Mouse (Mus musculus): Measurements from ENCODE around the gene Vps26c. TPM values are rescaled to one million over a fixed set of nuclear protein-coding genes. Genes with fewer than 3 reads are reported as not detected.

Gene Vps26c
- polyA plus RNA-seq, 1 experiment from 2014 or later: 66.0 TPM

GRCm38 (mm10) chr16:94540140-94540539 is 13.5 kb upstream of the Vps26c start:
- WGBS: 98% methylated on average over 9 of the region's 9 CpGs

DNA sequence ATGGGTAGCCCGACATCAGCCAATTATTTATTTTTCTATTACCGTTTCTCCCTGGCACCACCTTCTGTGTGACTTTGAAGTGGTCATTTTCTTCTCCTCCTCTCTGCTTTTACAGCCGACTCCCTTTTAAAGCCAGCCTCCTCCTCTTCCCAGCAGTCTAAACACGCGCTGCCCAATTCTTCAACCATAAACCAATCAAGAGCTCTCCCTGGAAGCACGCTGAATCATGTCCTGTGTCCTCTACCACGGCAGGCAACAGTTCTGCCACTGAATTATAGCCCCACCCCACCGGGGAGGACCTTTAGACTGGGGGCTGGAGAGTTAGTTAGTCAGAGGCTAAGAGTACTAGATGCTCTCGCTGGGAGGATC is 10.5 kb upstream of the Vps26c start:
- no peak for ATAC-seq
- Histone ChIP-seq H3K4me3 (no peak overlapping the region), H3K4me2 (no peak overlapping the region), H3K4me1 (no peaks in the 10 kb centered on the region), H3K27ac (no peak overlapping the region), H3K36me3 (ENCODE audit: poor library complexity, severe bottlenecking) (no peaks in the 10 kb centered on the region), H3K9me3 (replicated peaks) (no peaks in the 10 kb centered on the region), H3K9ac (no peak overlapping the region), H3K27me3 (no peaks in the 10 kb centered on the region)
- WGBS: 73% methylated on average over 9 of the region's 9 CpGs

More at GRCm38 (mm10) chr16:94540140-94540539, 13.5 kb upstream of the Vps26c start:
- H3K4me1 ChIP-seq: no peaks in the 10 kb centered on the region
- no peak overlapping the region for H3K4me2 ChIP-seq
- H3K27ac ChIP-seq: no peak overlapping the region
- H3K9ac ChIP-seq: no peak overlapping the region
- H3K27me3 ChIP-seq: no peaks in the 10 kb centered on the region
- ATAC-seq: no peak
- no peak overlapping the region for H3K4me3 ChIP-seq
- no peaks in the 10 kb centered on the region for H3K36me3 ChIP-seq (ENCODE audit: poor library complexity, severe bottlenecking)
- H3K9me3 ChIP-seq (replicated peaks): no peaks in the 10 kb centered on the region

DNA sequence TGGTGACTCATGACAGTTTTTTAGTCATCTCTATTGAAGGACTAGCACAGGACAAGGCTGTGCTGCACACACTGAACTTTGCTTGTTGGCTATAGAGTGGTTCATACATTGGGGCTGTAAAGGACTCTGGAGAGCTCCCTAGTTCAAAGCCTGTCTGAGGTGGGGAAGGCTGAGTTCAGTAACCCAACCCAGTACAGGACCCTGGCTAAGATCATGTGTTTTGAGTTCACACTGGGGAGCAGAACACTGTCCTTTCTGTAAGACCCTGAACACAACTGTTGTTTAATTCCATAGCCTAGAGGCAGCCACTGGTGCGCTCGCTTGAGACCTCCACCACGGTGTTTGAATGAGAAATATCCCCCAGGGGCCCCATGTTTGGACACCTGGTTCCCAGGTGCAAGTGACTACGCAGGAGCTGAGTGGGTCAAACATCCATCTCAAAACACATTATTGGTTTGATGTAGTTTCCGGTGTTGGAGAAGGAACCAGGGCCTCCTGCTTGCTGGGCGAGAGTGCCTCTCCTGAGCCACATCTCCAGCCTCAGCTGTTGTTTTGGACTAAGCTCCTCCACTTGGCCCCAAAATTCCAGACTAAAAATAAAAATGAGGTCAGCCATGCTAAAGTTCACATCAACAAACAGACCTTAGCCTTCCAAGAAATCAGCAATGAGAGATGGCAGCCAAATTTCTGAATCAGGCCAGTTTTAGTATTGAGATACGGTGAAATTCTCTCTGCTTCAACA is 10.0 kb upstream of the Vps26c start:
- no peaks in the 10 kb centered on the region for H3K27me3 ChIP-seq

GRCm38 (mm10) chr16:94535716-94536115 is 9.1 kb upstream of the Vps26c start:
- no peak for ATAC-seq
- WGBS: 92% methylated on average over 5 of the region's 5 CpGs
- H3K4me2 ChIP-seq: no peak overlapping the region

More for the DNA sequence above, 10.0 kb upstream of the Vps26c start:
- no peaks in the 10 kb centered on the region for H3K4me1 ChIP-seq
- no peak overlapping the region for H3K4me2 ChIP-seq
- H3K36me3 ChIP-seq (ENCODE audit: poor library complexity, severe bottlenecking): no peaks in the 10 kb centered on the region
- no peak for ATAC-seq
- H3K9ac ChIP-seq: no peak overlapping the region
- H3K9me3 ChIP-seq (replicated peaks): no peaks in the 10 kb centered on the region
- 89% methylated on average over 7 of the region's 7 CpGs for WGBS
- H3K27ac ChIP-seq: no peak overlapping the region
- H3K4me3 ChIP-seq: no peak overlapping the region

DNA sequence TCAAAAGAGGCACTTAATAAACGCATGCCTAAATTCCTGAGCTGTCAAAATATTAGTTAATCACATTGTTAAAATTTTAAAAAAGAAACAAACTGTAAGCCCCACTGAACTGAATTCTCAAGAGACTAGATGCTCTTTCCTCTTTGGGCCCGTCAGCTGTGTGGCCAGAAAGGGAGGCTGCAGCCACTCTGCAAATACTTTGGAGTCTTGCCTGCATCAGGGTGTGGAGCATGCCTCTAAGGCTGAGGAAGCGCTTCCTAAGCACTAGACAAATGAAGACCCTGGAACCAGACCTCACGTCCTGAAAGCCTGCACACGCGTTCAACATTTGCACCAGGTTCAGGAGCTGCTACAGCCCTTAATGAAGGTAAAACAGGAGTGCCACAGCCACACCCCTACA is 7.0 kb upstream of the Vps26c start:
- WGBS: 82% methylated on average over 6 of the region's 6 CpGs
- Histone ChIP-seq H3K9me3 (replicated peaks) (no peaks in the 10 kb centered on the region), H3K27ac (no peak overlapping the region), H3K36me3 (ENCODE audit: poor library complexity, severe bottlenecking) (no peaks in the 10 kb centered on the region), H3K27me3 (no peaks in the 10 kb centered on the region), H3K4me2 (no peak overlapping the region), H3K4me1 (no peaks in the 10 kb centered on the region), H3K4me3 (no peak overlapping the region), H3K9ac (no peak overlapping the region)
- no peak for ATAC-seq

More at GRCm38 (mm10) chr16:94535716-94536115, 9.1 kb upstream of the Vps26c start:
- Histone ChIP-seq H3K4me3 (no peak overlapping the region), H3K27ac (no peak overlapping the region), H3K27me3 (no peaks in the 10 kb centered on the region), H3K4me1 (no peaks in the 10 kb centered on the region), H3K9ac (no peak overlapping the region), H3K9me3 (replicated peaks) (no peaks in the 10 kb centered on the region), H3K36me3 (ENCODE audit: poor library complexity, severe bottlenecking) (no peaks in the 10 kb centered on the region)

- peaks cover 9% of the 10 kb centered on the region for H3K4me1 ChIP-seq
- 86% methylated on average over 4 of the region's 4 CpGs for WGBS
- no peak overlapping the region for H3K4me2 ChIP-seq
- no peaks in the 10 kb centered on the region for H3K27me3 ChIP-seq
- H3K27ac ChIP-seq: no peak overlapping the region
- no peak overlapping the region for H3K4me3 ChIP-seq
- H3K9me3 ChIP-seq (replicated peaks): no peaks in the 10 kb centered on the region
- no peaks in the 10 kb centered on the region for H3K36me3 ChIP-seq (ENCODE audit: poor library complexity, severe bottlenecking)
- ATAC-seq: no peak
- H3K9ac ChIP-seq: no peak overlapping the region
These were observed 4.6 kb upstream of the Vps26c start for GRCm38 (mm10) chr16:94531268-94531667.

GRCm38 (mm10) chr16:94527546-94527945 is 916 bp upstream of the Vps26c start:
- Histone ChIP-seq H3K9me3 (replicated peaks) (no peaks in the 10 kb centered on the region), H3K4me3 (peak overlapping the region; percentile 87), H3K27me3 (no peaks in the 10 kb centered on the region), H3K4me1 (peaks cover 25% of the 10 kb centered on the region), H3K9ac (peak overlapping the region; percentile 88), H3K27ac (0 out of 2 replicates have a peak overlapping the region, but pooled peaks have one; percentile 95), H3K4me2 (peak overlapping the region; percentile 77), H3K36me3 (ENCODE audit: poor library complexity, severe bottlenecking) (no peaks in the 10 kb centered on the region)
- ATAC-seq: no peak
- 71% methylated on average over 3 of the region's 3 CpGs for WGBS

- WGBS: 6% methylated on average over 13 of the region's 13 CpGs
- Histone ChIP-seq H3K27me3 (no peaks in the 10 kb centered on the region), H3K9ac (peak overlapping the region; percentile 88), H3K36me3 (ENCODE audit: poor library complexity, severe bottlenecking) (no peaks in the 10 kb centered on the region), H3K4me3 (peak overlapping the region; percentile 87), H3K27ac (peak overlapping the region; percentile 95), H3K9me3 (replicated peaks) (no peaks in the 10 kb centered on the region), H3K4me2 (peak overlapping the region; percentile 77), H3K4me1 (peaks cover 25% of the 10 kb centered on the region)
- no peak for ATAC-seq
These were observed 513 bp upstream of the Vps26c start for GRCm38 (mm10) chr16:94527152-94527534.

DNA sequence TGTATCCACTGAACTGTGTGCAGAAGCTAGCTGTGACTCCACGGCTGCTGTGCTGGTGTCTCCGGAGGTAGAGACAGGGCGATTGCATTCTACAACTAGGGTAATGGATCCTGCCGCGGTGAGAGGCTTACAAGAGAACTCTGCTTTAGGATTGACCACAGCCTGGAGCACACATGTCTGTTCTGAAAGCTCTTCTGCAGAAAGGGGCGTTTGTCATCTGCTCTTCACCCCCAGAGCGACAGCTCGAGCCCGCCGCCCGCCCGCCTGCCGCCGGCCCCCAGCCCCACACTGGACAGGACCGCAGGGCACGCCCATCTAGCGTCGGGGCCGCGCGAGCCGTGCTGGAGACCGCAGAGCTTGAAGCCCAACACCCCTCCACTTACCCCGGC is 681 bp downstream of the Vps26c start:
- Histone ChIP-seq H3K27me3 (no peaks in the 10 kb centered on the region), H3K9ac (peak overlapping the region; percentile 88), H3K27ac (peak overlapping the region; percentile 95), H3K4me3 (peak overlapping the region; percentile 87), H3K36me3 (ENCODE audit: poor library complexity, severe bottlenecking) (no peaks in the 10 kb centered on the region), H3K9me3 (replicated peaks) (no peaks in the 10 kb centered on the region), H3K4me1 (peaks cover 25% of the 10 kb centered on the region), H3K4me2 (peak overlapping the region; percentile 77)
- peak; percentile 74 for ATAC-seq
- WGBS: 0% methylated on average over 24 of the region's 24 CpGs

DNA sequence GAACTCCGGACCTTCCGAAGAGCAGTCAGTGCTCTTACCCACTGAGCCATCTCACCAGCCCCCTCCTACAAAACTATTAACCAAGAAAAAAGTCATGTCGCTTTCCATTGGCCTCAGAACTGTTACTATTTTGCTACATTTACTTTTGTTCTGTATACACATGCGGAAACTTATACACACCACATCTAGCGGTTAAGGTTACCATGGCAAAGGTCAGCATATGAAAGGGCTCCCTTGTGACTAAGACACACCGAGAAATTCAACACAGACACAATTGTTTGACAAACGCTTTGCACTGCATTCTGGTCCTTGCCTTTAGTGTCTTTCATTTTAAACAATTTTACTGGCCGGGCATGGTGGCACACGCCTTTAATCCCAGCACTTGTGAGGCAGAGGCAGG is 1.9 kb downstream of the Vps26c start:
- H3K9ac ChIP-seq: peak overlapping the region; percentile 88; the same call in 1 of the 2 replicates
- 85% methylated on average over 9 of the region's 9 CpGs for WGBS
- no peaks in the 10 kb centered on the region for H3K27me3 ChIP-seq
- no peaks in the 10 kb centered on the region for H3K36me3 ChIP-seq (ENCODE audit: poor library complexity, severe bottlenecking)
- H3K4me2 ChIP-seq: peak overlapping the region; percentile 77; the same call in 1 of the 2 replicates
- H3K27ac ChIP-seq: no peak overlapping the region
- no peak for ATAC-seq
- H3K9me3 ChIP-seq (replicated peaks): no peaks in the 10 kb centered on the region
- H3K4me3 ChIP-seq: no peak overlapping the region
- H3K4me1 ChIP-seq: peaks cover 25% of the 10 kb centered on the region

DNA sequence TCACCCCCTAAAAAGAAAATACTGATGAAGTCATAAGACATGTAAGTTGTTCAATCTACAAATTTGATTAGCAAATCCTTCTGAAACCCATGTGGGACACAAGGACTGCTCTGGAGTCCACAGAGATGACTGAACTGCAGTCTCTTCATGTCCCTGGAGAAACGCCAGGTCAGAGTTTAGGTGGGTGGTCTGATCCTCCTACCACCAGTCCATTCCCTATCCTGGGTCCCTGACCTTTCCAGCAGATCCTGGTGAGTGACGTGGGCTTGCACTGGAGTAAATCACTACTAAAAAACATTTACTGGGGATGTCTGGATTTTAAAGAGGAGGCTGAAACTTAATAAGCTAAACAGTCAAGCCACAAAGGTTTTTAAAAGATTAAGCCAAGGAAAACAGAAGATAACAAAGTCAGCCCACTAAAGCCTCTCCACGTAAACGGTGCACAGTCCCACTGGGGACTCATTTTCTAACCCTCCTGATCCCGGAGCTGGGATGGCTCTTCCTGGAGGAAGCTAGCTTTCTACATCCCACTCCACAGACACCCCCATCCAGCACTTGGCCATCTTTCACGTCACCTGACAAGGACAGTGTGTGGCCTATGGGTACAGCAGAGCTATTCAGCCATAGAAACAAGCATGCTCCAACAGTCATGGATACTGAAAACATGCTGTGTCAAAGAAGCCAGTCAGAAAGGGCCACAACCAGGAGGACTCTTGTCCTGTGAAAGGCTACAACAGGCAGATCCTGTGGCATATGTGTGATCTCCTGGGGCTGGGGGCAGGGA is 2.8 kb downstream of the Vps26c start:
- no peak overlapping the region for H3K4me3 ChIP-seq
- H3K4me2 ChIP-seq: no peak overlapping the region
- H3K9ac ChIP-seq: peak overlapping the region; percentile 40
- H3K36me3 ChIP-seq (ENCODE audit: poor library complexity, severe bottlenecking): no peaks in the 10 kb centered on the region
- H3K4me1 ChIP-seq: peaks cover 25% of the 10 kb centered on the region
- no peaks in the 10 kb centered on the region for H3K9me3 ChIP-seq (replicated peaks)
- H3K27me3 ChIP-seq: no peaks in the 10 kb centered on the region
- 77% methylated on average over 6 of the region's 6 CpGs for WGBS
- no peak overlapping the region for H3K27ac ChIP-seq
- no peak for ATAC-seq

DNA sequence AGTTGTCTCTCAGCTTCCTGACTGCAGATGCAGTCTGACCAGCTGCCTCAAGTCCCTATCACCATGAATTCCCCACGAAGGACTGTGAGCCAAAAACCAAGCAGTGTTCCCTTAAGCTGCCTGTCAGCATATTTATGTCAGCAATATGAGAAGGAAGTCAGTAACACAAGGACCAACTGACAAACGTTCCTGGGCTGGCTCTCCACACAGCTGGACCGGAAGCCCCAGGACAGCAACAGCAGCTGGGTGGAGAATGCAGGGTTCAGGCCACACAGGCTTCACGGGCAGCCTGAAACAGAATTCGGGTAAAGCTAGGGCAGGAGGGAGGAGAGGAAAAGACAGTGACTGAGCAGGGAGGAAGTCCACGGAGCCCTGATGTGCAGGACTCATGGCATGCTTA is 7.6 kb downstream of the Vps26c start:
- H3K27ac ChIP-seq: no peak overlapping the region
- no peak for ATAC-seq
- no peaks in the 10 kb centered on the region for H3K27me3 ChIP-seq
- whole genome bisulfite sequencing: 78% methylated on average over 6 of the region's 6 CpGs
- no peaks in the 10 kb centered on the region for H3K9me3 ChIP-seq (replicated peaks)
- H3K4me1 ChIP-seq: peaks cover 11% of the 10 kb centered on the region; the same call in 1 of the 2 replicates
- H3K36me3 ChIP-seq (ENCODE audit: poor library complexity, severe bottlenecking): no peaks in the 10 kb centered on the region
- no peak overlapping the region for H3K4me3 ChIP-seq
- H3K9ac ChIP-seq: no peak overlapping the region
- no peak overlapping the region for H3K4me2 ChIP-seq

Data from forebrain, embryonic 13.5 days (tissue).